Comparison of ENCODE assay signal across 8 mouse cellular contexts in the genomic region with DNA sequence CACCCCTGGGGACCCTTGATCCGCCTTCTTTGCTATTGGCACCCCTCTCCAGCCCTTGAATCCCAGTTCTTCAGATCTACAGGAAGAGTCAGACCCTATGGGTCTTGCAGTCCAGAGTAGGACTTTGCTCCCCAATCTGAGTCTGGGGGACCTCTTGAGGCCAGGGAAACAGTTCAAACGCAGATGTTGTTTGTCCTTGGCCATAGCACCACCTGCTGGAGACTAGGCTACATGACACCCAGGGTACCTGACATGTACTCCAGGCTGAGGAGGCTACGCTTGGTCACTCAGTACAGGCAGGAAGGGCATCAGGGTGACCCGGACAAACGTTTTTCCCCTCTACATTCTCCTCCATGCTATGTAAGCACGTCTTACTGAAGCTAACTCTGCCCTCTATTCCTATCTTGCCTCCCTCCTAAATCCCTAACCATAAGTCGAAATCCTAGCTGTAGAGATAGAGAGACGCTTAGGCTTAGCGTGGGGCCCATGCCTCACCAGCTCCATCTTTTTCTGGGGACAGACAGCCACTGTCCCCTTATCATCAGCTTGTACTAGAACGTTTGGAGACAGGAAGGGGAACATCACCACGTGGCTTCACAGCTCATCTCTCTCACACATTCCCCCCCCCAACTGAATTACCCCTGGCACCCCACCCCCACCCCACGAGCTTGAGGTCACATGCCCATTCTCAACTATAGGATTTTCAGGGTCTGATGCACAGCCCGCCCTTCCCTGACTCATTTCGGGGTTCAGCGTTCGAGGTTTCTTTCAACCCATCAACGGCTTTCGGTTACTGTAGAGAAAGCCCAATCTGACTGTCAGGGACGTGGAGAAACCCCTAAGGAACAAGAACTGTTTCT. TPM values are rescaled to one million over a fixed set of nuclear protein-coding genes. Genes with fewer than 3 reads are reported as not detected.
DNase-seq lines count a peak whose midpoint lies in the region; ATAC-seq lines count a peak whose summit lies in the region.

No protein-coding gene starts in this region.

- H3K36me3 ChIP-seq in midbrain, embryonic 11.5 days (ENCODE audit: control insufficient read depth, insufficient read depth, low read length) = no peaks in the 10 kb centered on the region

- H3K4me1 ChIP-seq in midbrain, embryonic 11.5 days (ENCODE audit: control insufficient read depth, insufficient read depth, low read length) = peaks cover 17% of the 10 kb centered on the region

- no peak overlapping the region for H3K4me2 ChIP-seq in midbrain, embryonic 11.5 days

- no peak overlapping the region for H3K9ac ChIP-seq in midbrain, embryonic 11.5 days (ENCODE audit: low read length)

- H3K4me3 ChIP-seq in midbrain, embryonic 11.5 days (ENCODE audit: low read depth, low read length) = no peak overlapping the region

- no peak overlapping the region for H3K27ac ChIP-seq in midbrain, embryonic 11.5 days (ENCODE audit: low read depth, low read length)

- intact Hi-C loops in left cerebral cortex, postnatal 25 days (cut with DNase I) = loop anchor here (1.0 to 5.0 kb wide), 4 partner anchors 38 to 228 kb away; no protein-coding TSS in a partner anchor

- WGBS in midbrain, embryonic 11.5 days = 53% methylated on average over 19 of the region's 19 CpGs

- peak; percentile 79 to 81 for DNase-seq in left cerebral cortex, adult 18-20 months (ENCODE audit: low spot score in 2 of 2)
- DNase-seq in left cerebral cortex, adult 11 months (ENCODE audit: low spot score) = no peak
- DNase-seq in cerebellum, postnatal 4 days (ENCODE audit: low spot score in 2 of 2) = peak; percentile 70 to 88
- DNase-seq in gastrocnemius, postnatal 10 days = peak; percentile 79
- peak; percentile 78 to 86 for DNase-seq in left cerebral cortex, postnatal 25 days (ENCODE audit: low spot score in 2 of 2)
- DNase-seq in midbrain, embryonic 11.5 days (ENCODE audit: low spot score, missing footprints) = peak; percentile 98
- peak; percentile 69 to 79 for DNase-seq in spleen, adult 18-20 months

- H3K27me3 ChIP-seq in midbrain, embryonic 11.5 days (ENCODE audit: control insufficient read depth, insufficient read depth, low read length) = no peaks in the 10 kb centered on the region

- no peaks in the 10 kb centered on the region for H3K9me3 ChIP-seq in midbrain, embryonic 11.5 days (ENCODE audit: control insufficient read depth, low read length)

- peak; percentile 30 for ATAC-seq in inflammation-experienced regulatory T-cells, adult 6 months
- ATAC-seq in midbrain, embryonic 11.5 days (ENCODE audit: low FRiP score) = peak; percentile 54

RNA-seq across cellular contexts. Expression of a gene that starts 4.7 kb away (rescaled TPM):
- total RNA-seq in left cerebral cortex, adult 18-20 months (2021) = under 1 TPM in 1 of 2 experiments, not detected in 1; 0.49 TPM
- under 1 TPM; 0.14 to 0.23 TPM for total RNA-seq in gastrocnemius, postnatal 10 days (2021)
- polyA plus RNA-seq in inflammation-experienced regulatory T-cells, adult 6 months (2017; shearing (Covaris generic)) = 100 to 1,000 TPM in 2 of 3 experiments, 10 to 100 TPM in 1; 16.6 to 295 (median 286) TPM
- under 1 TPM in 1 of 2 experiments, not detected in 1; 0.16 TPM for total RNA-seq in left cerebral cortex, postnatal 25 days (2021)
- polyA plus RNA-seq in midbrain, embryonic 11.5 days (2014; fragmentation: Nextera tagmentation; extraction: Ambion mirVana) = 0.41 TPM in 1 of 2 replicates, not detected in the other
